Mouse (Mus musculus) yolk sac, embryonic 10.5 days (tissue): ENCODE measurements around the gene Higd2a.

Source experiments
- DNase-seq: peaks from one replicate; pipeline ENCODE4 v3.0.0-alpha.2; 2017; ENCODE audit warnings: low spot score

The Higd2a gene

GRCm38 (mm10) chr13:54621155-54621932, 31.3 kb downstream of the Higd2a start, which contains the start of gene Faf2:
Gene Faf2, plus strand, starts transcription at chr13:54621784.
- DNase-seq = peak; percentile 95

GRCm38 (mm10) chr13:54621960-54622521, 32.0 kb downstream of the Higd2a start:
- no peak for DNase-seq

GRCm38 (mm10) chr13:54629128-54629527, 39.1 kb downstream of the Higd2a start:
- no peak for DNase-seq

GRCm38 (mm10) chr13:54632731-54633277, 42.8 kb downstream of the Higd2a start:
- peak; percentile 50 for DNase-seq

GRCm38 (mm10) chr13:54635011-54635410, 45.0 kb downstream of the Higd2a start:
- DNase-seq = no peak
